Mouse (Mus musculus) intestine, embryonic 16.5 days (tissue): ENCODE measurements around the gene Pnpla7. TPM values are rescaled to one million over a fixed set of nuclear protein-coding genes. Genes with fewer than 3 reads are reported as not detected.

Source experiments
- ATAC-seq: fragments of 200-750 bp; cut with Nextera tagmentation; 2 replicates; pipeline ENCODE4 v1.8.0; 2017; ENCODE audit warnings: moderate TSS enrichment, moderate library complexity
- H3K27ac ChIP-seq: fragments of 300-500 bp; sonication (generic); 2 replicates; pipeline ENCODE4 v1.5.1; 2014; ENCODE audit warnings: mild to moderate bottlenecking, low read length
- H3K27me3 ChIP-seq: fragments of 300-500 bp; sonication (generic); replicated peaks from 2 replicates; pipeline ENCODE4 v1.6.1; 2014; ENCODE audit warnings: low read length, control low read depth, mixed read lengths; ENCODE audit not compliant: control insufficient read depth, insufficient read depth
- H3K36me3 ChIP-seq: fragments of 300-500 bp; sonication (generic); 2 replicates; pipeline ENCODE4 v1.6.1; 2014; ENCODE audit warnings: low read length, control low read depth; ENCODE audit not compliant: control insufficient read depth, insufficient read depth
- H3K4me1 ChIP-seq: fragments of 300-500 bp; sonication (generic); 2 replicates; pipeline ENCODE4 v1.6.1; 2014; ENCODE audit warnings: low read length, control low read depth, mixed read lengths; ENCODE audit not compliant: control insufficient read depth, insufficient read depth
- H3K4me2 ChIP-seq: fragments of 300-500 bp; sonication (generic); 2 replicates; pipeline ENCODE4 v1.6.1; 2014; ENCODE audit warnings: low read depth, low read length, control low read depth
- H3K4me3 ChIP-seq: fragments of 300-500 bp; sonication (generic); 2 replicates; pipeline ENCODE4 v1.5.1; 2014; ENCODE audit warnings: mild to moderate bottlenecking, low read length
- H3K9ac ChIP-seq: fragments of 300-500 bp; sonication (generic); 2 replicates; pipeline ENCODE4 v1.6.1; 2014; ENCODE audit warnings: low read depth, low read length
- H3K9me3 ChIP-seq: fragments of 300-500 bp; sonication (generic); 2 replicates; pipeline ENCODE4 v1.6.1; 2016; ENCODE audit warnings: low read length, control low read depth; ENCODE audit not compliant: control insufficient read depth
- WGBS: fragments of 180-500 bp; shearing (Covaris S2); extraction: QIAGEN DNeasy Blood & Tissue Kit; methylation state at CpG from one replicate; pipeline ENCODE4 v1.1.7; 2014; 5-methylcytosine and 5-hydroxymethylcytosine counted together
- polyA plus RNA-seq: library from polyadenylated mRNA; unstranded; fragments of >200 nt; fragmentation: Nextera tagmentation; extraction: Ambion mirVana; gene quantifications from 2 replicates; pipeline ENCODE4 v1.2.1, GENCODE M21; 2015

Pnpla7 gene
- 9.2 and 13.4 TPM in 2 replicates for polyA plus RNA-seq

DNA sequence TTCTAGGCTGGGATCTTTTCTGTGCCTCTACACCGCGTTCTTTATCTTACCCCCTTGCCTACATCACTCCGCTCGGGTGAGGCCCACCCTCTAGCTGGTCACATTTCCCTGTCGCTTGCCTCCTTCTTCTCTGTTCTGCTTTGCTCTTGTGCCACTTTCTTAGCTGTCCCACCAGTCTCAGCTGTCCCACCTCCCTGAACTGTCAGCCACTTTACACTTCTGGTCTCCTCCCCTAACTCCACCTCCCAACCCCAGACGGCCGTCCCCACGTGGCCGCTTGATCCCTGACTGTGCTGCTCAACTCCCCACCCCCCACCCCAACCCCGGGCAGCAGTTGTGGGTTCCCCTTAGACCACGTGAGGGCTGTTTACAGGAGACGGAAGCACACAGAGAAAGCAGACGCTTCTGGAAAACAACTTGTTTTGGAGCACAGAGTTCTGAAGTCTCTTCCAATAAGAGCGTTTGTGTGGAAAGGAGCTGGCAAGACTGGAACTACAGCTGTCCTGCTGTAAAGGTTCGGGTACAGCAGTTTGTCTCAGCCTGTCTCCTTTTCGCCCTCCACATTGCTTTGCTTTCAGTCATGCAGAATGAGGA is at the start of gene Pnpla7:
TSS of gene Pnpla7 (plus strand) at position 330 of the 594 bp plus-strand sequence.
- Histone ChIP-seq H3K4me2 (peak within 1 kb of the TSS; percentile 95), H3K9ac (peak within 1 kb of the TSS; percentile 86), H3K4me1 (peaks cover 10% of the 10 kb centered on the region), H3K36me3 (no peaks in the 10 kb centered on the region; the same call in 1 of the 2 replicates), H3K4me3 (peak within 1 kb of the TSS; percentile 84), H3K27ac (peak within 1 kb of the TSS; percentile 94), H3K27me3 (no peaks in the 10 kb centered on the region), H3K9me3 (no peaks in the 10 kb centered on the region)
- WGBS = under 1% methylated on average over 16 of the region's 16 CpGs
- ATAC-seq = peak; percentile 73

- Histone ChIP-seq H3K27ac (no peak overlapping the region), H3K4me2 (no peak overlapping the region), H3K9ac (no peak overlapping the region), H3K4me3 (no peak overlapping the region), H3K9me3 (no peaks in the 10 kb centered on the region), H3K36me3 (no peaks in the 10 kb centered on the region), H3K27me3 (no peaks in the 10 kb centered on the region), H3K4me1 (peaks cover 8% of the 10 kb centered on the region)
- 82% methylated on average over 9 of the region's 9 CpGs for WGBS
- ATAC-seq = no peak
These were observed 49.4 kb upstream of the Pnpla7 start for GRCm38 (mm10) chr2:24926345-24926964.

DNA sequence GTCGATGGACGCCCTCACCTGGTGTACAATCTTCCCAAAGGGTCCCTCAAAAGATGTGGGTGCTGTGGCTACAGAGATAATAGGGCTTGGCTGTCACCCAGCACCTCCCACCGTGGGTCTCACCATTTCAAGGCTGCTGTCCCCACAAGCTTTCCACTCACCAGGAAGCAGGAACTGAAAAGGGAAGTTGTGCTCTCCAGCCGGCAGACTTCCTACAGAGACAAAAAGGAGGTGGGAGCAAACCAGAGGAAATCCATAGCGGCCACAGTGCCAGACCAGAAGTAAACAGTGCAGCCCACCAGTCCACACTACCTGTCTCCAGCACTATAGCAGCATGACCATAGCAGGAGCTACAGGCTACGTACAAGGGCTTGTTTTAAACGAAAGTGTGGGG is 48.9 kb upstream of the Pnpla7 start:
- WGBS = 59% methylated on average over 7 of the region's 7 CpGs
- Histone ChIP-seq H3K36me3 (no peaks in the 10 kb centered on the region), H3K9me3 (no peaks in the 10 kb centered on the region), H3K27ac (no peak overlapping the region), H3K4me1 (peaks cover 8% of the 10 kb centered on the region), H3K27me3 (no peaks in the 10 kb centered on the region), H3K9ac (no peak overlapping the region), H3K4me3 (no peak overlapping the region), H3K4me2 (no peak overlapping the region)
- no peak for ATAC-seq

DNA sequence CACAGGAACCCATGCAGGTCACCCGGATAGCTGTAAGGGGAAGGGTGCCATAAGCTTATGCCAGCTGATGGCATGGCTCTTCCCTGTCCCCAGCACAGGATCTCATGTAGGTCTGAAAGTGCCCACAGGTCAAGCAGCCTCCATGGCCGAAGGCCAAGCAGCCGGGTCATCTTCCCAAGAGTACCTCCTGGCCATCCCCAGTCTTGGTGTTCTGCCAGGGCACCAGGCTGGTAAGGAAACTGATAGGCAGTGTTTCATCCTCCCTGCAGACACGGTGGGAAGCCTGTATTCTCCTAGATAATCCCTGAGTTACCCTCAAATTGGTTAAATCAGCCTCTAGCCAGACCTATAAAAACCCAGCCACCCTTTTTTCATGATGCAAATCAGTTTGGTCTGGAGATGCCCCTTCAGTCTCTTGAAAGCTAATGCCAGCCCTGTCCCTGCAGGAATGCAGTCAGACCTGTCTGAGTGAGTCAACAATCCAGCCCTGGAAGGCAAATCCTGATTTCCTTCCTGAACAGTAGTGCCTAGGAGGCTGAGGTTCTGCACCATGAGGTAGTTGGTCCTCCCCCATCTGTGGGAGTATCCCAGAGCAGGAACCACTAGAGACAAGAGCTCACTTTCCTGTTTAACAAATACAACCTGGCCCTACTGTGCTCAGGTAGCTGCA is 47.9 kb upstream of the Pnpla7 start:
- peak; percentile 83 for ATAC-seq
- H3K36me3 ChIP-seq = no peaks in the 10 kb centered on the region
- 51% methylated on average over 4 of the region's 4 CpGs for WGBS
- H3K4me2 ChIP-seq = no peak overlapping the region
- no peaks in the 10 kb centered on the region for H3K9me3 ChIP-seq
- H3K27ac ChIP-seq = peak overlapping the region; percentile 33
- peaks cover 8% of the 10 kb centered on the region for H3K4me1 ChIP-seq
- no peaks in the 10 kb centered on the region for H3K27me3 ChIP-seq
- H3K4me3 ChIP-seq = no peak overlapping the region
- H3K9ac ChIP-seq = peak overlapping the region; percentile 15; the same call in 1 of the 2 replicates

GRCm38 (mm10) chr2:24929119-24929518 is 46.7 kb upstream of the Pnpla7 start:
- WGBS = 46% methylated on average over 2 of the region's 2 CpGs
- H3K4me2 ChIP-seq = no peak overlapping the region
- no peak overlapping the region for H3K27ac ChIP-seq
- H3K27me3 ChIP-seq = no peaks in the 10 kb centered on the region
- ATAC-seq = peak; percentile 74
- H3K4me1 ChIP-seq = peaks cover 13% of the 10 kb centered on the region
- no peaks in the 10 kb centered on the region for H3K9me3 ChIP-seq
- H3K4me3 ChIP-seq = no peak overlapping the region
- H3K9ac ChIP-seq = no peak overlapping the region
- no peaks in the 10 kb centered on the region for H3K36me3 ChIP-seq

DNA sequence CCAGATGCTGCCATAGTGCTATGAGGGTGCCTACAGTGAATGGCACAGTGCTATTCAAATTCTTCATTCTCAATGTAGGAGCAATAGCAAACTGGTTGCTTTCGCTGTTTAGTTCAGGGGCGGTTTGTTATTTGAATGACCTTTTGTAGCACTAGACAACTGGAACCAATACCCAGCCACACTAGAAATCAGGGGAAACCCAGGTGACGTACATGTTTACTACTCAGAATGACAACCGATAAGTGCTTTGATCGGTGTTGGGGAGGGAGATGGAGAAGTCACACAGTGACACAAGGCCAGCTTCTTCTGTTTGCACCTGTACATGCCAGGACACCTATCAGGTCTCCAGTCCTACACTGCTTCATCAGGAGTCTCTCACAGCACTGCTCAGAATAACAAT is 46.2 kb upstream of the Pnpla7 start:
- Histone ChIP-seq H3K9me3 (no peaks in the 10 kb centered on the region), H3K4me3 (no peak overlapping the region), H3K4me2 (no peak overlapping the region), H3K9ac (no peak overlapping the region), H3K27me3 (no peaks in the 10 kb centered on the region), H3K36me3 (no peaks in the 10 kb centered on the region), H3K27ac (no peak overlapping the region), H3K4me1 (peaks cover 13% of the 10 kb centered on the region)
- 88% methylated on average over 5 of the region's 5 CpGs for WGBS
- ATAC-seq = no peak

DNA sequence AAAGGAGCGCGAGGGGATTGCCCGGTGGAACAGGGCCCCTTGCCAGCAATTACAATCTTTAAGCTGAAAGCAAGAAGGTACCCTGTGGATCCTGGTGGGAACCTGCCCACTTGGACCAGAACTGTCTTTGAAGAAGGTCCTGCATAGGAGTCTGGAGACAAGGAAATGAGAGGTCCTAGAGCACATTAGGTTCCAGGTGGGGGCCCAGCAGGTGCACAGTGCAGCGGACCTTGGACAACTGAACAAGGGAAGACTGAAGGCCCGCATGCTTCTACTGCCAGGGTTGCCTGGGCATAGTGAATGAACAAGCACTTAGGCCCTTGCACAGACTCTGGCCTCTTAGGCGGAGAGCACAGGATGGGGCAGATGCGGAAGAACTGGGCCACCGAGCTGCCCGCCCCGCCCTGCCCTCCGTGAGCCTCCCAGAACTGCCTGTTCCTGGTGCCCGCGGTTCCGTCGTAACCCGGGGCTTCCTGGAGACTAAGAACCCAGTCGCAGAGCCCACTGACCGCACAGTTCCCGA is 41.3 kb upstream of the Pnpla7 start:
- H3K27ac ChIP-seq = peak overlapping the region; percentile 97
- H3K4me1 ChIP-seq = peaks cover 7% of the 10 kb centered on the region; the same call in 1 of the 2 replicates
- peak overlapping the region; percentile 81 for H3K4me3 ChIP-seq
- no peaks in the 10 kb centered on the region for H3K27me3 ChIP-seq
- peak overlapping the region; percentile 90 for H3K9ac ChIP-seq
- no peaks in the 10 kb centered on the region for H3K36me3 ChIP-seq
- no peaks in the 10 kb centered on the region for H3K9me3 ChIP-seq
- peak; percentile 86 for ATAC-seq
- H3K4me2 ChIP-seq = peak overlapping the region; percentile 94
- WGBS = 4% methylated on average over 18 of the region's 19 CpGs

GRCm38 (mm10) chr2:24935057-24935796 is 40.6 kb upstream of the Pnpla7 start, which contains the start of gene Arrdc1:
Gene Arrdc1 (minus strand): TSS chr2:24935252.
- Histone ChIP-seq H3K36me3 (no peaks in the 10 kb centered on the region), H3K27ac (peak within 1 kb of the TSS; percentile 97), H3K4me1 (peaks cover 7% of the 10 kb centered on the region; the same call in 1 of the 2 replicates), H3K27me3 (no peaks in the 10 kb centered on the region), H3K9ac (peak within 1 kb of the TSS; percentile 90), H3K4me2 (peak within 1 kb of the TSS; percentile 94), H3K4me3 (peak within 1 kb of the TSS; percentile 81), H3K9me3 (no peaks in the 10 kb centered on the region)
- WGBS = under 1% methylated on average over 49 of the region's 49 CpGs
- peak; percentile 97 for ATAC-seq

DNA sequence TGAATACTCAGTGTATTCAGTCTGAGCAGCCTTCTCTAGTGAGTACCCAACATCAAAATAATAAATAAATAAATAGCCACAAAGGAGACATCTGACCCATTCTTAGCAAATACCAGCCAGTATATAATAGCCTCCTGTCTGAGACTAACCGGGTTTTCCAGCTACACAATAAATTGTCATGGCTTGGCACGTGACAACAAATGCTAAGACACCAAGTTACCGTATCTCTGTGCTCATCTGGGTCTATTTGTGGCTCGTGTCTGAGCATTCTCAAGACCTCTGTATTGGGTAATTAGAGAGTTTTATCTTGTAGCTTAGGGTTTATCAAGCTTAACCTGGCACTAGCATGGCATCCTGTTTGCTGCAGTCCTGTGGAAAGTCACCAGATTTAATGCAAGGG is 33.7 kb upstream of the Pnpla7 start:
- Histone ChIP-seq H3K4me3 (no peak overlapping the region), H3K27ac (no peak overlapping the region), H3K9ac (no peak overlapping the region), H3K9me3 (no peaks in the 10 kb centered on the region), H3K4me1 (no peaks in the 10 kb centered on the region), H3K4me2 (no peak overlapping the region), H3K36me3 (no peaks in the 10 kb centered on the region), H3K27me3 (no peaks in the 10 kb centered on the region)
- 72% methylated on average over 4 of the region's 4 CpGs for WGBS
- ATAC-seq = no peak
